Mouse (Mus musculus) thymus, postnatal 36 days (tissue): ENCODE measurements around the gene Mtss1l.

Experiments
- DNase-seq, 2 experiments: peaks; one replicate each; pipeline ENCODE4 v3.0.0; 2022; ENCODE audit warnings: mixed read lengths in 2 of 2

Gene Mtss1l

GRCm38 (mm10) chr8:110741816-110742451 lies 20.7 kb downstream of the Mtss1l start:
- peak in 1 of 2 experiments; percentile 1 for DNase-seq

- DNase-seq = no peak
Observed at GRCm38 (mm10) chr8:110742452-110742818, 21.2 kb downstream of the Mtss1l start.

- DNase-seq = no peak
Observed at GRCm38 (mm10) chr8:110745162-110745561, 23.9 kb downstream of the Mtss1l start.

GRCm38 (mm10) chr8:110746661-110747060 lies 25.4 kb downstream of the Mtss1l start:
- no peak for DNase-seq

DNA sequence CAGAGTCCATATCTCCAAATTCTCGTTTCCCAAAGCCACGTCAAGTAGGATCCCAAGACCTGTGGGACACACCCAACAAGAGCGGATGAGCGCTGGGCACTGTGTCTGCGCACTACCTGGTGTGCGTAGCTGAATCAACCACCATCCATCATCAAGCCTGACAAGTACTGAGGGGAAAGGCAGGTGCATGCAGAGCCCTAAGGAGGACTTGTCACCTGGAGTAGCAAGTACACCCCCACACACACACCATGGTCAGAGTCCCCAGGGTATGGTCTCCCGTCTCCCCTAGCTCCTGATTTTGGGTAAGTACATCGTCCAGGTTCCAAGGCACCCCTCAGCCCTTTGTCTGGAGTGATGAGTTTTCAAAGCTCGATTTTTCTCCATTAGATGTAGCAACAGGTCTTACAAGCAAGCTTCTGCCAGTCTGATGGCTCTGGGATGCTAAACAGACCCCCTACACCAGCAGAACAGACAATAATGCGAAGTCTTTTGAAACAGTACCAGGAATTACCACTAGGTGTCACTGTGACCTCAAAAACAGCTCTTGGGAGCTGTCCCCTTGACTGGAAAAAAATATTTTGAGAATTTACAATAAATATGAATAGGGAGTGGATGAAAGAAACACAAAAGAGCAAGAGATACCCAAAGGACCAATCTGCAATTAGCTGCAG lies 28.4 kb downstream of the Mtss1l start:
- no peak for DNase-seq

GRCm38 (mm10) chr8:110750269-110750668 lies 29.0 kb downstream of the Mtss1l start:
- no peak for DNase-seq

DNA sequence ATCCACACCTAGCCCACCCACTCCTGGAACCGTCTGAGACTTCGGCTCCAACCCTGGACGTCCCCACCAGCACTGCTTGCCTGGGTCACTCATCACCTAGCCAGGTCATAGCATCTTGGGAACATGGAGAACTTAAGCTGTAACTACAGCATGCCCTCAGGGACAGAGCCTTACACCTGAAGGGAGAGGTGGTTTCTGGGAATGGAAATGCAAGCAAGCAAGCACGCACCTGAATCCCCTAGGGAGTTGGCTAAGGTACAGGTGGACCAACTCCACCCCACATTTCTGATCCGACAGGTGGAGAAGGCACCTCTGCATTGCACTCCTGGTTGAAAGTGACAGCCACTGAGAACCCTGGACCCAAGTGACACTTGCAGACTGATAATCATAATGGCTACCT lies 30.2 kb downstream of the Mtss1l start:
- DNase-seq = no peak

- DNase-seq = no peak
Observed at GRCm38 (mm10) chr8:110754713-110755112, 33.4 kb downstream of the Mtss1l start.

DNA sequence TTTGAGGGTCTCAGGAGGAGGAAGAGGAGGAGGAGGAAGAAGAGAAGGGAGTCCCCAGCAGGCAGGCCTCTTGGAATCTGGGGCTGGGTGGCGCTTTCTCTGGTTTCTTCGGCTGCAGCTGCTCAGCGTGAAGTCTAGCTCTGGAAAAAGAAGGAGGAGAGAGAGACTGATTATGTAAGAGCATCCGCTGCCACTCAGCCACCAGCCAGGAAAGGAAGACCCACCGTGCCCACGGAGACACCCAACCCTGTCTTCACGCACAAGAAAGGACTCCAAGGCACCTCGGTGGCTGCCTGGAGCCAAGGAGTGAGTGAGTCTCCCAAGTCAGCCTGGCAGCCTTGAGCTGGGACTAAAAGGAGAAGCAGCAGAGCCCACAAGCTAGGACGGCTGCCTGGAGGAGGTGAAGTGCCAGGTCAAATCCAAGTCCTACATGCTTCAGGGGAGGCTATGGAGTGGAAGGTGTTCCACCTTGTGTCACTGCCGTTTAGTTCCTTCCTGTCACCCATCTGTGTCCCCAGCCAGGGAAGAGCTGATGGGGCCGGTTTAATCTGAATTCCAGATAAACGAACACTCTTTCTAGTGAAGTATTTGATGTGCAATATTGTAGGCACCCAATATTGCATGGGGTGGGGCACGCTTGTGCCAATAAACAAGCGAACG lies 34.4 kb downstream of the Mtss1l start:
- DNase-seq = no peak

GRCm38 (mm10) chr8:110756196-110756595 lies 34.9 kb downstream of the Mtss1l start:
- no peak for DNase-seq

DNA sequence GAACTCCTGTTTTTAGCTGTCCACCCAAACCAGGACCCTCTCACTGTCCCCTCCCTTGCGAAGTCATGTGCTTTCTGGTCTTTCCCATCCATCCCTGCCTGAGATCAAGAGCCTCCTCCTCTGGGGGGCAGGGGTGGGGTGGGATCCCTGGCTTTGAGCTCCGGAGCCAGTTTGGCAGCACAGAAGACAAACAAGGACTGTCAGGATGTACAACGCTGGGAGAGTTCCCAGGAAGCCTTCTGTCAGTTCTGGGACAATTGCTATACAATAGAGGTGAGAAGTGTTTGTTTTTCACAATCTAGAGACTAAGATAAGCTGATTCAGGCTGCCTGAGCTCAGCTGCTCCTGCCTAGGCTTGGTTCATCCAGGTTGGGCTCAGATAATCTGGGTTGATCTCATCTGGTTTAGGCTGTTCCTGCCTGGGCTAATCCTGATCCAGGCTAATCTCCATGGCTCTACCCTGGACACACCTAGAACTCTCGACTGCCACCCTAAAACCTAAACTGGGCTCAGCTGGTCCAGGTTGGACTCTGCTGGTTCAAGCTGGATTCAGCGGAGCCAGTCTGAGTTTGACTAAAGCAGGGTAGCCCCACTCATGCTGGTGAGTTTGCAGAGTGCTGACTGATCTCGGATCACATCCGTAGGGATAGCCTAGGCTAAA lies 39.1 kb downstream of the Mtss1l start:
- no peak for DNase-seq

DNA sequence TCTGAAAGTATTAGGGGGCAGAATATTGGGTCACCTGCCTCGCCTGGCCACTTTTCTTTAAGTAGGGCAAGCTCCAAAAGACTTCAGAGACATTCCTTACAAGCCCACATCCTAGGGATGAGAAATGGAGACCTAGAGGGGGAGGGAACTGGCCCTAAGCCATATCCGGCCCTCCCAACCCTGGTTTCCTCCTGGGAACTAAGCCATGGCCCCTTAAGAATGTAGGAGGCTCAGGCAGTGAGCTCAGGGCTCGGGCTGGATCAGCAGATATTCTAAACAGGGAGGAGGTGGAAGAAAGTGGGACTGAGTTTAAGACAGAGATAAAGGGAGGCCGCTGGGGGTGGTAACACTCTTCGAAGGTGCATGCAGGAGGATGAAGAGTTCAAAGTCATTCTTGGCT lies 39.9 kb downstream of the Mtss1l start:
- no peak for DNase-seq

GRCm38 (mm10) chr8:110761988-110762387 lies 40.7 kb downstream of the Mtss1l start:
- no peak for DNase-seq

DNA sequence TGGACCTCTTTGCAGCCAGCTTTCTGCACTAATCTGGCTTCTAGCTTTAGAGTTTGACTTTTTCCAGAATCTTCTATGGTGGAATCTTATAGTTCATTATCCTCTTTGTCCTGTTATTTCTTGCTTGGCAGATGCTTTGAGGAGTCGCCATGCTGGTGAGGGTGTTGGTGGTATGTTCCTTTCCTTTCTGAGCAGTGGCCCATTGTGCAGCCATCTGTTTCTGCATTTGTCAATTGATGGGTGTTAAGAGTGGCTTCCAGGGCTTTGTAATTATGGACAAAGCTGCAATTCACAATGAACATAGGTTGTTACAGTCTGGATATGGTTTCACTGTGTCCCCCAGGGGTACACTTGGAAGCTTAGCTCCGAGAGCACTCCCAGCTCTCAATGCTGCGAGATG lies 43.4 kb downstream of the Mtss1l start:
- DNase-seq = no peak

- DNase-seq = no peak
Observed at GRCm38 (mm10) chr8:110767261-110767660, 46.0 kb downstream of the Mtss1l start.

- no peak for DNase-seq
Observed at GRCm38 (mm10) chr8:110772452-110772851, 51.2 kb downstream of the Mtss1l start.

GRCm38 (mm10) chr8:110774047-110774446 lies 52.8 kb downstream of the Mtss1l start:
- no peak for DNase-seq

- no peak for DNase-seq
Observed at GRCm38 (mm10) chr8:110774725-110775124, 53.4 kb downstream of the Mtss1l start.

GRCm38 (mm10) chr8:110775316-110775715 lies 54.0 kb downstream of the Mtss1l start:
- DNase-seq = no peak

- DNase-seq = no peak
Observed at GRCm38 (mm10) chr8:110775721-110776120, 54.4 kb downstream of the Mtss1l start.

GRCm38 (mm10) chr8:110776335-110776734 lies 55.1 kb downstream of the Mtss1l start:
- DNase-seq = no peak

DNA sequence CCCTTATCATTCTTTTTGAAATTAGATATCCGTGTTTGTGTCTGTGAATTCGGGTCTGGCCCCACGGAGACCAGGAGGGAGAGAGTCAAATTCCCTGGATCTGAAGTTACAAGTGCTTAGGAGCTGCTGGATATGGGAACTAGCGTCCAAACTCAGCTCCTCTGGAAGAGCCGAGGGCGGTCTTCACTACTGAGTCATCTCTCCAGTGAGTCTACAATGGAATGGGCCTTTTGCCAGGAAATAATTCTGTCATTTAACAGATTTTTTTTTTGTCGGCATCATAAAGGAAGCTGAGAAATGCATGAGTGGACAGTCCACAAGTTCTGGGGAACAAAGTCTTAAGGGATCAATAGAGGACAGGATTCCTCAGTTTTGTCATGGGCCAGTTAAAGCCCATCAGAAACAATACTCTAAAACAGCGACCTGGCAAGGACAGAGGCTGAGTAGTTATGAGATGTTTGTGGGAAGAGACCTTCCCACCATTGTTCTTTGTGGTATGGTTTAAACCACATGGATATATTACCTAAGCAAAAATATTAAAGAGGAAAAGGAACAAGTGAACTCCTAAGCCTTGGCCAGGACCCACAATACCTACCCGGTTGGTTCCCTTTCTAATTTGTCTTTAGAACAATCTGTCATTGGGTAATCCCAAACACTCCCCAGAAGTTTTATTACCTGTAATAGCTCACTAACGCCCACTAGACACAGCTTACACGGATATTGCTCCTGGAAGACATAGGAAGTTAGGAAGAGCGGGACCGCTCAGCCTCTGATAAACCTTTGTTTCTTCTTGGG lies 58.8 kb downstream of the Mtss1l start:
- no peak for DNase-seq

DNA sequence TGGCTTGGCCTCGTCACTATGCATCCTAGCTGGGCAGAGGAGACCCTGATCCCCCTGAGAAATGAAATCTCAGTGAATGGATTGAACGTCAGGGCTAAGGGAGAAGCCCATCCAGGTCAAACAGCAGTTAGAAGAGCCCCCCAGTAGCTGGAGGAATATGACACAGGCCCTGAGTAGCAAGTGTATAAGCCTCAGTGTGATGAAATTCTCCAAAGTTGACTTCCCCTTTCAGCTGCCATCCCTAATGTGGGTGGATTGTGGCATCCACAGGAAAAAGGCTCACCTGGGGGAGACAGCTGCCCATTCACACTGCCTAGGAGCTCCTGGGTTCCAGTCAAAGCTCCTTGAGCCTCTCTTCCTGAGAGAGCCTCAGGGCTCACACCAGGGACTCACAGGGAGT lies 64.1 kb downstream of the Mtss1l start:
- DNase-seq = no peak
